Mouse (Mus musculus) kidney, embryonic 16.5 days (tissue): Measurements from ENCODE around the gene Pif1. TPM values are rescaled to one million over a fixed set of nuclear protein-coding genes. Genes with fewer than 3 reads are reported as not detected.

ENCODE experiments used
- ATAC-seq: fragments of 200-750 bp; cut with Nextera tagmentation; 2 replicates; pipeline ENCODE4 v1.8.0; 2017; ENCODE audit warnings: moderate TSS enrichment; ENCODE audit not compliant: low FRiP score, low TSS enrichment
- H3K27ac ChIP-seq: fragments of 300-500 bp; sonication (generic); 2 replicates; pipeline ENCODE4 v1.5.1; 2014; ENCODE audit warnings: low read length
- H3K27me3 ChIP-seq: fragments of 300-500 bp; sonication (generic); 2 replicates; pipeline ENCODE4 v1.6.1; 2014; ENCODE audit warnings: low read length, control low read depth, mixed read lengths; ENCODE audit not compliant: insufficient read depth
- H3K36me3 ChIP-seq: fragments of 300-500 bp; sonication (generic); 2 replicates; pipeline ENCODE4 v1.6.1; 2014; ENCODE audit warnings: low read length, control low read depth, mixed read lengths; ENCODE audit not compliant: insufficient read depth
- H3K4me1 ChIP-seq: fragments of 300-500 bp; sonication (generic); 2 replicates; pipeline ENCODE4 v1.6.1; 2014; ENCODE audit warnings: low read length, control low read depth, mixed read lengths; ENCODE audit not compliant: insufficient read depth
- H3K4me2 ChIP-seq: fragments of 300-500 bp; sonication (generic); replicated peaks from 2 replicates; pipeline ENCODE4 v1.6.1; 2014; ENCODE audit warnings: low read depth, low read length
- H3K4me3 ChIP-seq: fragments of 300-500 bp; sonication (generic); 2 replicates; pipeline ENCODE4 v1.5.1; 2014; ENCODE audit warnings: mild to moderate bottlenecking, low read length
- H3K9ac ChIP-seq: fragments of 300-500 bp; sonication (generic); replicated peaks from 2 replicates; pipeline ENCODE4 v1.6.1; 2014; ENCODE audit warnings: low read length
- H3K9me3 ChIP-seq: fragments of 300-500 bp; sonication (generic); 2 replicates; pipeline ENCODE4 v1.6.1; 2016; ENCODE audit warnings: low read length, control low read depth
- WGBS: fragments of 180-500 bp; shearing (Covaris S2); extraction: QIAGEN DNeasy Blood & Tissue Kit; methylation state at CpG from one replicate; pipeline ENCODE4 v1.1.7; 2014; 5-methylcytosine and 5-hydroxymethylcytosine counted together
- polyA plus RNA-seq: library from polyadenylated mRNA; unstranded; fragments of >200 nt; fragmentation: Nextera tagmentation; extraction: Ambion mirVana; gene quantifications from 2 replicates; pipeline ENCODE4 v1.2.1, GENCODE M21; 2015

Gene Pif1
- polyA plus RNA-seq, 1 experiment from 2014 or later = 15.5 TPM

DNA sequence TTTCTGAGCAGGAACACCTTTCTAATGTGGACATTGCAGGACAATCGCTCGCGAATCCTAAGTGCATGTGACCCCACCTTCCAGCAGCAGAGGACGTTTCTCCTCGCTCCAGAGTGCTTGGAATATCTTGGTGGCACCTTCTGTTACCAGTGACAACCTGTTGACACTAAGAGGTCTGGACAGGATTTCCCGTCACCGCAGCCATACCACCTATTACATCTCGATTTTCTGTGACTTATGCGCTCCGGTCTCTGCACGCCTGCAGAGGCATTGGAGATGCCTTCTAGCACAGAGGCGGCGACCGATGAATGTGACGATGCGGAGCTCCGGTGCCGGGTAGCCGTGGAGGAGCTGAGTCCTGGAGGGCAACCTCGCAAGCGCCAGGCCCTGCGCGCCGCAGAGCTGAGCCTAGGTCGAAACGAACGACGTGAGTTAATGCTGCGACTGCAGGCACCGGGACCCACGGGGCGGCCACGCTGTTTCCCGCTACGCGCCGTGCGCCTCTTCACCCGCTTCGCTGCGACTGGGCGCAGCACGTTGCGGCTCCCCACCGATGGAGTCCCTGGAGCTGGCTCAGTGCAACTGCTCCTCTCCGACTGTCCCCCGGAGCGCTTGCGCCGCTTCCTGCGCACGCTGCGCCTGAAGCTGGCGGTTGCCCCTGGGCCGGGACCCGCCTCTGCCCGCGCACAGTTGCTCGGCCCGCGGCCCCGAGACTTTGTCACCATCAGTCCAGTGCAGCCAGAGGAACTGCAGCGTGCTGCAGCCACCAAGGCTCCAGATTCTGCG, 806 bp downstream of the Pif1 start:
- H3K36me3 ChIP-seq = peaks cover 25% of the 10 kb centered on the region
- peak; percentile 37; the same call in 1 of the 2 replicates for ATAC-seq
- H3K9me3 ChIP-seq = no peaks in the 10 kb centered on the region
- peaks cover 24% of the 10 kb centered on the region for H3K4me1 ChIP-seq
- WGBS = 0% methylated on average over 63 of the region's 64 CpGs
- peak overlapping the region; percentile 66 for H3K4me3 ChIP-seq
- H3K9ac ChIP-seq = peak overlapping the region; percentile 80
- H3K27ac ChIP-seq = 0 out of 2 replicates have a peak overlapping the region, but pooled peaks have one; percentile 6
- no peaks in the 10 kb centered on the region for H3K27me3 ChIP-seq
- H3K4me2 ChIP-seq = peak overlapping the region; percentile 90

DNA sequence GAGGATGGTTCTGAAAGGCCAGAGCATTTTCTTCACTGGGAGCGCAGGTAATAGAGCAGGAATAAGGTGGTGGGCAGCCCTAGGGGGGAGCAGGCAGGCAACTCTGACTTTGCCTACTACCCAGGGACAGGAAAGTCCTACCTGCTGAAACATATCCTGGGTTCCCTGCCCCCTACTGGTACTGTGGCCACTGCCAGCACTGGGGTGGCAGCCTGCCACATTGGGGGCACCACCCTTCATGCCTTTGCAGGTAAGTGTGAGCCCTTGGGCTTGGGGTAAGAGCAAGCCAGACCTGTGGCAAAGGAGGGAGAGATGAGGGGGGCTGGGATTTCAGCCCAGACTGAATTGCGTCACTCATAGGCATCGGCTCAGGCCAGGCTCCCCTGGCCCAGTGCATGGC, 2.1 kb downstream of the Pif1 start:
- peak overlapping the region; percentile 80 for H3K9ac ChIP-seq
- H3K4me2 ChIP-seq = peak overlapping the region; percentile 90
- H3K4me1 ChIP-seq = peaks cover 20% of the 10 kb centered on the region
- H3K4me3 ChIP-seq = peak overlapping the region; percentile 66
- no peaks in the 10 kb centered on the region for H3K9me3 ChIP-seq
- H3K27ac ChIP-seq = no peak overlapping the region
- peaks cover 34% of the 10 kb centered on the region for H3K36me3 ChIP-seq
- 94% methylated on average over 3 of the region's 3 CpGs for WGBS
- ATAC-seq = no peak
- H3K27me3 ChIP-seq = no peaks in the 10 kb centered on the region

DNA sequence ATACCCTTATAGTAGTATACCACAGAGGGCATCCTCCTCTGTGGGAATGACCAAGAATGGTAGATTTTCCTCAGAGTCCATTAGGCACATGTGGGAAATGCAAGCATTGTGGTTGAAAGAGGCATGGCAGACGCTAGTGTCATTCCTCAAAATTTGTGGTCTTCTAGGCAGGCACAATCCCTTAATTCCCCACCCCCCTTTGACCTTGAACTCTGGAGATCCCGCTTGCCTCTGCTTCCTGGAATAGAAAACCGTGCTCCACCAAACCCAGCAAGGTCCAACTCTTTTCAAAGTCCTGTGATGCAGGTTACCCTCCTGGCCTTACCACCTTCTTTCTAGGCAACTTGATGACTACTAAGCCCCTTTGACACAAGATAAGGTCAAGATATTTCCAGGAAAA, 5.8 kb downstream of the Pif1 start:
- no peak for ATAC-seq
- Histone ChIP-seq H3K4me2 (no peak overlapping the region), H3K9ac (no peak overlapping the region), H3K27me3 (no peaks in the 10 kb centered on the region), H3K36me3 (peaks cover 43% of the 10 kb centered on the region), H3K27ac (no peak overlapping the region), H3K4me3 (no peak overlapping the region), H3K9me3 (no peaks in the 10 kb centered on the region), H3K4me1 (peaks cover 17% of the 10 kb centered on the region)
- 85% methylated on average over 3 of the region's 3 CpGs for WGBS

DNA sequence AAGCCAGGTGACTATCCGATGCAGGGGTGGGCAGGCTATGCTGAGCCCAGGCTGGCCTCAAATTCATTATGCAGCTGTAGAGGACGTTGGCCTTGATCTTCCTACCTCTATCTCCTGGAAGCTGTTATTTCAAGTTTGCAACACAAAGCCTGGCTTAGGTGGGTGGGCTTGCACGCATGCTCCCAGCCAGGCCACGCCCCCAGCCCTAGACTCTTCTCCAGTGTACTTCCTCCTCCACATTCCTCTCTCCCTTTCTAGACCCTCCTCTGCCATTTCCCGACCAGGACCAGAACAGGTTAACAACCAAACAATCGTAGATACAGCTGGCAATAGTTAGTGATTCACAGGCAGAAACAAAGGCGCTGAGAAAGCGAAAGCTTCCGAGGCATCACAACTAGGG, 6.6 kb downstream of the Pif1 start:
- Histone ChIP-seq H3K4me3 (no peak overlapping the region), H3K4me2 (no peak overlapping the region), H3K27ac (no peak overlapping the region), H3K4me1 (peaks cover 13% of the 10 kb centered on the region), H3K9me3 (no peaks in the 10 kb centered on the region), H3K27me3 (no peaks in the 10 kb centered on the region), H3K9ac (no peak overlapping the region), H3K36me3 (peaks cover 43% of the 10 kb centered on the region)
- 73% methylated on average over 9 of the region's 9 CpGs for WGBS
- 0 out of 2 replicates have a peak, but pooled peaks have one; percentile 36 for ATAC-seq

DNA sequence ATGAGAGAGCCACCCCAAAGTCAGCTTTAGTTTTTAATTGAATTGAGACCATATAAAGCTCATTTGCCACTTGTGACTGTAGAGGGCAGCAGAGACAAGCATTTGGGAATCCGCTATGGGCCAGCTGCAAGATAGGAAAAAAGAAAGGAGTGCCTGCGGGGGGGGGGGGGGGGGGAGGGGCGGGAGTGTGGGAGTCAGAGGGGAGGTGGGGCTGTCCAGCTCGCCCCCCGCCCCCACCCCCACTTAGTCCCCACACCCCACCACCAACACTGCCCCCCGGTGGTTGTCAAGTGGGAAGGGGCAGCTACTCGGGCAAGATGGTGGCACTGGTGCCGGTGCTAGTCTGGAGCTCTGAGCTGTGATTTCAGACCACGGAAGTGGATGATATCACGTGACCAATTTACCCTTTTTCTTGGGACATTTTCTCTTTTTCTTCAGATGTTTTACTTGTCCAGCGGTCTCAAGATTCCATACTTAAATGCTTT, 11.8 kb downstream of the Pif1 start:
- Histone ChIP-seq H3K4me3 (peak overlapping the region; percentile 20; the same call in 1 of the 2 replicates), H3K9ac (no peak overlapping the region), H3K27ac (no peak overlapping the region), H3K36me3 (peaks cover 10% of the 10 kb centered on the region), H3K9me3 (no peaks in the 10 kb centered on the region), H3K4me2 (peak overlapping the region; percentile 19; the same call in 1 of the 2 replicates), H3K4me1 (no peaks in the 10 kb centered on the region), H3K27me3 (no peaks in the 10 kb centered on the region)
- WGBS = 50% methylated on average over 8 of the region's 11 CpGs
- ATAC-seq = no peak

DNA sequence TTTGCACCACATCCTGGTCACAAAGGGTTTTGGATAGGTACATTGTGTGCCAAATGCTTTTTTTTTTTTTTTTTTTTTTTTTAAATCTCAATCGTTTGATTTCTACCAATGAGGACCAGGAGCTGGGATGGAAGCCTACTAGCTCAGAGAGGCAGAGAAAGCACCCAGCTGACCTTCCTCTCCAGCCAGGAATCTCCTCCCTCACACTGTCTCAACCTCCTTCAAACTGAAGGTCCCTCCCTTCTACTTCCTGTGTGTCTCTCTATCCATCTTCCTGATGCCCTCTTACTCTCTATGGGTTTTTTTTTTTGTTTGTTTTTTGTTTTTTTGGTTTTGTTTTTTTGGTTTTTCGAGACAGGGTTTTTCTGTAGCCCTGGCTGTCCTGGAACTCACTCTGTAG, 14.0 kb downstream of the Pif1 start:
- Histone ChIP-seq H3K4me2 (no peak overlapping the region), H3K36me3 (no peaks in the 10 kb centered on the region), H3K4me1 (no peaks in the 10 kb centered on the region), H3K9ac (no peak overlapping the region), H3K4me3 (no peak overlapping the region), H3K27ac (no peak overlapping the region), H3K27me3 (no peaks in the 10 kb centered on the region), H3K9me3 (no peaks in the 10 kb centered on the region)
- no peak for ATAC-seq
- WGBS = 55% methylated on average over 2 of the region's 2 CpGs

DNA sequence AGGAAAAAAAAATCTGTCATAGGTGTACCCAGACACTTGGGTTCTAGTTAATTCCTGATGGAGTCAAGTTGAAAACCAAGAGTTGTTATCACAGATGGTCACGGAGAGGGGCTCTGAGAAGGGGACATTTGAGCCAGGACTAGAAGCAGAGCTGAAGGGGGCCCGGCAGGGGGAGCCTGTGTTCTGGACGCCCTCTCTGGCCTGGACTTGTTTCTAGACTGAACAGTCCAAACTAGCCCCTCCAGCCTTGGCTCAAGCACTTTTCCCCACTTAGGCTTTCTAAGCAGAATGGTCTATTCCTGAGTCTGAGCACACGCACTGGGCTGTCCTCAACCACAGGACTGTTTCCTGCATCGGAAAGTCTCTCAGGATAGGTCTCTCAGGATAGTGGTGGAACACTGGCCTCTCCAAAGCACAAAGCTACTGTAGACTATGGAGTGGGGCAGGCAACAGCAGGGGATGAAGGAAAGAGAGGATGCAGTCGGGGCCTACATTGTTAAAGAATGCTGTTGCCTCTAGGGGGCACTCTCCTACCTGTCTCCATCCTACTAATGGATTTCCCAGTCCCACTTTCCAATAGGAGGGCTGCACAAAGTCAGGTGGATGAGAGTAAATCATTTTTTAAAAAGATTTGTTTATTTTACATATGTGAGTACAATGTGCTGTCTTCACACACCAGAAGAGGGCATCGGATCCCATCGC, 16.6 kb downstream of the Pif1 start:
- no peak overlapping the region for H3K4me2 ChIP-seq
- ATAC-seq = no peak
- H3K27ac ChIP-seq = no peak overlapping the region
- no peaks in the 10 kb centered on the region for H3K9me3 ChIP-seq
- H3K4me1 ChIP-seq = peaks cover 4% of the 10 kb centered on the region; the same call in 1 of the 2 replicates
- 43% methylated on average over 8 of the region's 8 CpGs for WGBS
- no peak overlapping the region for H3K9ac ChIP-seq
- no peaks in the 10 kb centered on the region for H3K27me3 ChIP-seq
- no peaks in the 10 kb centered on the region for H3K36me3 ChIP-seq
- no peak overlapping the region for H3K4me3 ChIP-seq

DNA sequence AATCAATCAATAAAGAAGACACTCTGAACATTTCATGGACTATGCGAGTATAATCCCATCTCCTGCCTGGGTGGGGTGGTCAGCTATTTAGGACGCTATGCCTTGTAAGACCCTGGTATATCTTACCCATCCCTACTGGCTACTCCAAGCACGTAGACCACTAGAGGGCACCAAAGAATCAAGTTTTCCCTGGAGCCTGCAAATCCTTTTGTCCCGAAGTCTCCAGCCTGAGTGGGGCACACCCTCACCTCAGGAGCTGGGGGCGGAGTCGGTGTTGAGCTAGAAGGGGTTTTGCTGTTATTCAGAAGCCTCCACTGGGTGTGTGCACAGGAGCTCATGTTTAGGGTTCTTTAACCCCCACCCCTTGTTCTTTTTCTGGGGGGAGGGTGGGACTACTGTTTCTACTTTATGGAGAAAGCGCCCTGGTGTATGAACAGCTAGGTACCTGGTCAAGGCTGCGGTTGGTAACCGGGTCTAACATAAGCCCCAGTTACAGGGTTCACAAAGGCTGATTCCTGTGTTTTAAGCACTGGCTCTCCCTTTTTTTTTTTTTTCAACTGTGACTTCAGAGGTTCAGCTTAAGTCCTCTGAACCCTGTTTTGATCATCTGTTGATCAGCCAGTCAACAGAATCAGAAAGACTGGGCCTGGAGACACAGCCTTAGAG, 18.6 kb downstream of the Pif1 start:
- Histone ChIP-seq H3K9me3 (no peaks in the 10 kb centered on the region), H3K36me3 (no peaks in the 10 kb centered on the region), H3K27me3 (no peaks in the 10 kb centered on the region), H3K27ac (no peak overlapping the region), H3K9ac (0 out of 2 replicates have a peak overlapping the region, but pooled peaks have one; percentile 41), H3K4me2 (peak overlapping the region; percentile 36), H3K4me1 (peaks cover 4% of the 10 kb centered on the region; the same call in 1 of the 2 replicates), H3K4me3 (no peak overlapping the region; the same call in 1 of the 2 replicates)
- 11% methylated on average over 9 of the region's 9 CpGs for WGBS
- peak; percentile 89 for ATAC-seq

DNA sequence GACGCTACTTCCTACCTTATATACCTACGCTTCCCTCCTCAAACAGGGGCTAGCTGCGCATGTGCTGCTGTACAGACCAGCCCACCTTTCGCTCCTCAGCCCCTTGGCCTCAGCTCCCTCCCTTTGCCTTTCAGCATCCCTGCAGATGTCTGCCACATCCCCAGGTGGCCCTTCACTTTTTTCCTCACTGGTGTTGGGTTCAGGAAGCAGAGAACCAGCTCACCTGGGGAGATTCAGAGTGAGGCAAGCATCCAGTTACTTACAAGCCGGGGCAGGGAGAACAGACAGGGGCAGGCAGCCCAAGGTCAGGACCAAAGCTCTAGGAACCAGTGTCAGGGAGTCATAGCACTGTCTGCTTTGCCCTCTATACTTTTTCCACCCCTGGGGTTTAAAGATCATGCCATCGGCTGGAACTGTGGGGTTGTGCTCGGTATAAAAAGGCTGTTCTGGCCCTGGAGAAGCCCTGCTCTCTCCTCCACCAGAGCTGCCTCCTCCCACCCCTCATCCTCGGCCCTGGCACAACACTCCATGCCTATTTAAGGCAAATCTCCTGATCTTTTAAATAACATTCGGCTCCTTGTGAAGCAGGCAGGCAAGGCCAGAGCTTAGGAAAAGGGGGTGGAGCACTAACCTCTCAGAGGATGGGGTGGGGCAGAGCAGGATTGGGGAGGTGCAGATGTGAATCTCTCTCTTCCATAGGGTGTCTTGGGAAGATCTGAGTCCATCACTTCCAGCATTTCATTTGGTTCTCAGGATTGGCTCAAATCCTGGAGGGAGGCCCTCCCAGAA, 19.6 kb downstream of the Pif1 start:
- no peak overlapping the region for H3K4me3 ChIP-seq
- H3K9me3 ChIP-seq = no peaks in the 10 kb centered on the region
- WGBS = 48% methylated on average over 9 of the region's 9 CpGs
- H3K27ac ChIP-seq = no peak overlapping the region
- no peaks in the 10 kb centered on the region for H3K27me3 ChIP-seq
- H3K4me2 ChIP-seq = no peak overlapping the region
- H3K9ac ChIP-seq = peak overlapping the region; percentile 41; the same call in 1 of the 2 replicates
- H3K4me1 ChIP-seq = peaks cover 4% of the 10 kb centered on the region; the same call in 1 of the 2 replicates
- ATAC-seq = 0 out of 2 replicates have a peak, but pooled peaks have one; percentile 1
- no peaks in the 10 kb centered on the region for H3K36me3 ChIP-seq
